Mouse (Mus musculus): ENCODE measurements around the gene Frmd6. TPM values are rescaled to one million over a fixed set of nuclear protein-coding genes. Genes with fewer than 3 reads are reported as not detected.

Frmd6 gene
- total RNA-seq (2021): 10 to 100 TPM; 21.2 to 24.6 TPM

DNA sequence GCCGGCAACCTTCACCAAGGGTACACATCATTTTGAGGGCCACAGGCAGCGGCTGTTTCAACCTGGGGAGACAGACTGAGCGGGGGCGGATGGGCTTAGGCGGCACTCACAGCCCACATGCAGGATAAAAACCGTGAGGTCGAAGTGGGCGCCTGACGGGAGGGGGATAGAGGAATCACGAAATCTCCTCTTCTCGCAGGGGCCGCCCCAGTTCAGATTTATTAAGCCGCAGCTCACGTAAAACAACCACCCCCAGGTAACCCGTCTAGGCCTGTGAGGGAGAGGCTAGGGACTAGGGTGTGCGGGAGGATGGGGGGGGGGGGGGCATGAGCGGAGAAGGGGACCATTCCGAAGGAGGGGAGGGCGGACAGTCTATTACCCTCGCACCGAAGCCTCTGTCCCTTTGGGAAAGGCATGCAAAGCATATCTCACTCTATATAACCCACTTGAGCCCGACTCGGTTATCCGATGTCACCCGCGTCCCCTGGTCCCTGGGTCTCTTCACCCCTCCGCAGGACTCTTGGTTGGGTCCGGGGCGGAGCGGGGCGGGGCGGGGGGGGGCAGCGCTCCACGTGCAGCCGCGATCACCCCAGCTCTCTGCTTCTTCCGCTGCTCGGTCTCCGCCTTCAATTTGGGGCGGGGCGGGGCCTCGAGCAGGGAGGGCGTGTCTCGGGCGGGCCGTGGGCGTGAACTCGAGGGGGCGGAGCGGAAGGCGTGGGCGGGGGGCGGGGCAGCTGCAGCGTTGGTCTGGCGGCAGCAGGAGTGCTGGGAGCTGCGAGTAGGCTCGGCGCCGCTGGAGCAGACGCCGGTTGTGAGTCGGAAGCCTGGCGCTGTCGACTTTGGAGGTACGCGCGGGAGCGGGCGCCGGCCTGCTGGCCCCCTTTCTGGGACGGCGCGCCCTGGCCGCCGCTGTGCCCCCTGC is at the start of gene Frmd6:
Frmd6 (plus strand) TSS at position 786 of the 922 bp plus-strand sequence.
- DNase-seq: peak; percentile 98
- intact Hi-C loops (cut with DNase I): loop anchor here (5.0 kb wide), 1 partner anchor 328 kb away; no protein-coding TSS in a partner anchor

DNA sequence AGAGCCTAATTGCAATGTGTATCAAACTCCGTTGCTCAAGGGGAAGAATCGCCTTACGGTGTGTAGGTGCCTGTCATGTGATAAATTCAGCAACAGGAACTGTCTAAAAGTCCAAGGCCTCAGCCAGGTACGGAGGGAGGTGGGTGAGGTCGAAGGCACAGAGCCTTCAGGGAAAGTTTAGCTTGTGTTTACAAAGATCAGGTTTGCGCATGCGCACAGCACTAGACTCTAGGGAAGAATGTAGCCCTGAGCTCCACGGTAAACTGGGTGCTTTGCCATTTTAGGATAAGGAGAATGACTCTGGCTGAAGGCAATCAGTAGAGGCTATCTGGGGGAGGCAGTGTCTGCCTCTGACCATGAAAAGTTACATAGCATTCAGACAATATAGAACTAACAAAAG is 49.7 kb upstream of the Frmd6 start:
- intact Hi-C loops (cut with DNase I): no loop called here
- DNase-seq: no peak

DNA sequence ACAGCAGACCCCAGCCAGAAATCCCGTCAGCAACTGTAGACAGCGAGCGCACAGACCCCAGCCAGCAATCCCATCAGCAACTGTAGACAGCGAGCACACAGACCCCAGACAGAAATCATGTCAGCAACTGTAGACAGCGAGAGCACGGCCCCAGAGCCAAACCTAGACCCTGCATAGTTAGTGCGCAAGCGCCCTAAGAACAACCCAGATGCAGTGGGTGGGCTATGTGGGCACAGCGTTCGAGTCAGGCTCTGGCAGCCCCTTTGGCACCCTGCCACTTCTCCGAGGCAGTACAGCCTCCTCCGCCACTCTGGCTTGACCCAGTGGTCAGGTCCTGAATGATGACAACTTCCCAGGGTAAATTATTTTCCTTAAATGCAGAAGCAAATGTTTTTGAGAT is 48.6 kb upstream of the Frmd6 start:
- peak; percentile 80 for DNase-seq
- intact Hi-C loops (cut with DNase I): no loop called here

DNA sequence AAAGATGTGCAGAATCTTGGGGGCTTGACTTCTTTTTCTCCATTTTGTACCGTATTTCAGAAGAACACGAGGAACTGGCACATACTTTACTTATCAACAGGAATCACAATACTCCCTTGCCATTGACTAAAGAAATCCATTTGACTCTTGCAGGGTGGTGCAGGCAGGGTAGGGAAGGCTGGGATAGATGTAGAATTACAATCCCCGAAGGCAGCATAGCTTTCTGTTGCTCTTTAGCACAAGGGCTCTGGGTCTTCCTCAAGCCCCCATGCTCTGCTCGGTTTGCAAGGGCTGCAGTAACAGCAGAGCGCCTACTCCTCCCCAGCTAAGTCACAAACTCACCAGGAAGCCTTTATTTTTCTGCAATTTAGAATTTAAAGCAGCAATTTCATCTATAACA is 47.8 kb upstream of the Frmd6 start:
- no peak for DNase-seq
- intact Hi-C loops (cut with DNase I): no loop called here

DNA sequence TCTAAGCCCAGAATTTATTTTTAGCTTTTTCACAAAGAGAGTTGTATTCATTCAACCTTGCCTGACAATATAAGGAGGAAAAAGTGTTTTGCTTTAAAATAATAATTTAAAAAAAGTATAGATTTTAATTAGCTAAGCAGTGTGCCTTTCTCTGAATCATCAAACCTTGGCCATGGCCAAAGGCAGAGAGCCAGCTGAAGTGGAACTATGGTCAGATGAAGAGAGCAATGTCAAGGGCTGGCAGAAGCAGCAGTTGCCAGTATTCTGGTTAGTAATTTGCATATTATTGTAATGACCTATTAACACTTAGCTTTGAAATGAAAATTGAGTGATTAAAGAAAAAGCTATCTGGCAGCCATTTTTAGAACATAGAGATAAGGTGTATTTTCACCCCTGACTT is 47.4 kb upstream of the Frmd6 start:
- intact Hi-C loops (cut with DNase I): no loop called here
- peak; percentile 27 for DNase-seq

DNA sequence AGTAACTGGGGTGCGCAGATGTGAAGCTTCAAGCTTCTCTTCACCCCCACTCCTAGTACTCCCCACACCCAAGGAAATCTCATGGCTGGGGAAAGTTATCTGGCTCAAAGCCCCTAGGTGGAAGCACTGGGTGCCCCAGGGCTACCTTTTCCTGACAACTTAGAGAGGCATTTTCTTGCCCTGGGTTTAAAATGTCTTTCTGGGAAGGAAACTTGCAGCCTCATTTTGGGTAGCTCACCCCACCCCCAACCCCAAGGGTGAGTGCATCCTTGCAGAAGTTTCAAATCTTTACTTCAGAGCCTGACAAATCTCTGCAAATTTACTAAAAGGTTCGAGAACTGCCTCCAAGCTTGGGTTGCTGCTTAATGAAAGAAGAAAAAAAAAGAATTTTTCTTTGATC is 47.0 kb upstream of the Frmd6 start:
- no peak for DNase-seq
- intact Hi-C loops (cut with DNase I): no loop called here

DNA sequence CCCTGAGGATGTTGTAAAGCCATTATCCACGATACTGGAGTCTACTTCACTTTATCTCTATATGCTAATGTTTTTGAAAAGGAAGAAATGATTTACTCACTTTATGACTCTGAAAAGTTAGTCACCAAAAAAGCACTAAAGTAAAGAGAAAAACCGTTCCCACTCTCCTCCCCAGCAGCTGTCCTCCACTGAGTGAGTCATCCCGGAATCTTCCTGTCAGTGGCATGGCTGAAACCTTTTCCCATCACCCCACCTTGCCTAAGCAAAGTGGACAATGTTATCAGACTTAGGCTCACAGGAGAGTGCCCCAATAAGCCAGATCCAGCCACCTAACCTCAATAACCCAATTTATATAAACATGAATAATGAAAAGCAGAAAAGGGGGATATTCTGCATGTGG is 46.6 kb upstream of the Frmd6 start:
- DNase-seq: no peak

DNA sequence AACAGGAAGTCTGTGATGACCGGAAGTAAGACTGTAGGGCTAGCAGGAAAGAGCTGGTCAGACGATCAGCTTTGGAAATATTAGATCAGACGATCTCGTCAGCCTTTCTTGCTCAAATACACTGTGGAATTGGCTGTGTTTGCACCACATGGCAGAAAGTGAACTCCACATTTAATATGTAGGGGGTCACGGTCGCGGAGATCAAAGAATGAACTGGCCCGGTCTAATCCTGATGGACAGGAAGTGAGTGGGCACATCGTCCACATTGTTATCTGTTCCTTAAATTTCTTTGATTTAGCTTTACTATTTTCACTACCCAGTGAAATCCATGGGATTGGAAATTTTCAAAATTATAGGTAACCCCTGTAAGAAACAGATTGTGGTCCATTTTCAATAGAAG is 42.3 kb upstream of the Frmd6 start:
- no peak for DNase-seq
- intact Hi-C loops (cut with DNase I): no loop called here

More for the DNA sequence above, 46.6 kb upstream of the Frmd6 start:
- intact Hi-C loops (cut with DNase I): no loop called here

DNA sequence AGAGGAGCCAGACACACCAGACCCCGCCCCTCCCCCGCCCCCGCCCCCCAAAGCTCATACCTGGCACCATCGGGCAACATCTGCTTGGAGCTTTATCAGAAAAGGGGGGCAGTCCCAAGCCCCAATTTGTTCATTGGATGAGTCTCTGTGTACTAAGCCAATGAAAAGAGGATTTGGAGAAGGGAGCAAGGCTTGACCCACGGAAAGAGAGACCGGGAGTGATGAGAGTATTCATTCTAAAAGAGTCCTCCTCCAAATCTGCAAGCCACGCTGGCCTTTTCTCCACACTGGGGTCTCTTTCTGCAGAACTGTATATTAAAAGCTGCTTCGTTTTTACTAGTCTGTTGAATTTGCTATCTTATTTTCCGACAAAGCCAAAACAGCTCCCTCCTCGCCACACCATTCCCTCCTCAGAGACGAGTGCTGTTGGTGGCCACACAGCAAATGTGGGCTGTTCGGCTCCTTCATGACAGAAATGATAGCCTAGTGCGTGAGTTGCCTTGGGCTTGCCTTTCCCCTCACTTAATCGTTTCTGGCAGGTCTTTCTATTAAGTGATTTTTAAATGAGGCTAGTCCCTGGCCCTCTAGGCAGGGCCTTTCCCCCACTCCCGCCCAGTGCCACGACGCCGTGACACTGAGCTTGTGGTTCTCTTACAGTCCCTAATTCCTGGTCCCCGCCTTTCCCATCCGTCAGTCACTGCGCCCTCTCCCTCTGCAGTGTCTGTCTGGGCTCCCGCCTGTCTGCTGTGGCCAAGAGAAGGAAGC is 41.7 kb upstream of the Frmd6 start:
- no peak for DNase-seq
- intact Hi-C loops (cut with DNase I): no loop called here

DNA sequence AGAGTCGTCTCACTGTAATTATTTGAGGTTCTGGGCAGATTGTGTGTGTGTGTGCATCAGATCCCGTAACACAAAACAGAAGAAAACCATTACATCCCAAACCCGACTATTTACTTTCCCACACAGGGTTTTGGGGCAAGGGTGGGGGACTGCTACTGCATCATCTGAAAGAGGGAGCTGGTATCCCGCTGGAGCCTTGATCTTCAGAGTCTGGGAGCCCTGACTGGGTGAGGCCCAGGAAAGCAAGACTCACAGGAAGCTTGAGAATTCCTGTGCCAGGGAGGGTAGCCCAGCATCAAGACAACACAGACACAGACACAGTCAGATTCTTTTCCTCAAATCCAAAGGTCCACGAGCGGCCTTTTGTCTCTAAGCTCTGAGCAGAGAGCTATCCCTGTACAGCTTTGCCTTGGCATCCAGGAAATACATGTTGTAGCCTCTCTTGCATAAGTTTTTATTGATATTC is 41.0 kb upstream of the Frmd6 start:
- no peak for DNase-seq
- intact Hi-C loops (cut with DNase I): no loop called here

DNA sequence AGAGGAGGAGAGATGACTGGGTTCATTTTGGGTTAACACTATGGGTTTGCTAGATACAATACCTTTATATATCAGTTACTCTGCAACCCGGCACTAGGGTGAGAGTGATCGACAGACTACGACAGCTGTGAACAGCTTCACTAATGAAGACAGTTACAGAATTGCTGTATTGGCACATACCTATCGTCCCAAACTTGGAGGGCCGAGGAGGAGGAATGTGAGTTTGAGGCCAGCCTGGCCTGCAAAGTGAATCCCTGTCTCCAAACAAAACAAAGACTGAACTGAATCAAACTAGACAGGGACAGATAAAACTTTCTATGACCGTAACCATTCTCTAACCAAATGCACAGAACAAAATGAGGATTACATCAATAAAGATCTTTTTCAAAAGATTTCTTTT is 36.0 kb upstream of the Frmd6 start:
- intact Hi-C loops (cut with DNase I): no loop called here
- no peak for DNase-seq

DNA sequence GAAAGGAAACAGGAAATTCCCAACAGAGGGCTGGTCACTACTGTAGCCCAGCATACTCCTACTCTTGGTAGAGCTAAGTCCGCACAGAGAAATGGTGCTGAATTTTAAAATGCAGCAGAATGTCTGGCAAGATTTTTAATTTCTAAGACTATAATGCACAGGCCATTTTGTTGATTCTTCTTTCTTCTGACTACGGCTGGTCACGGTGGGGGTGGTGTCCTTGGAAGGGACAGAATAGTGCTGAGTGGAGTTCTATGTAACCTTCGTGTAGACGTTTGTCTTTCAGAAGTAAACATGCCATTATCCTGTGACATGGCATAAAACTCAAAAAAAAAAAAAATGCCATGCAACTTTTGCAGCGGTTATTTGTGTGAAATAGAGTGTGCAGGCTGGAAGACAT is 32.0 kb upstream of the Frmd6 start:
- no peak for DNase-seq
- intact Hi-C loops (cut with DNase I): no loop called here

DNA sequence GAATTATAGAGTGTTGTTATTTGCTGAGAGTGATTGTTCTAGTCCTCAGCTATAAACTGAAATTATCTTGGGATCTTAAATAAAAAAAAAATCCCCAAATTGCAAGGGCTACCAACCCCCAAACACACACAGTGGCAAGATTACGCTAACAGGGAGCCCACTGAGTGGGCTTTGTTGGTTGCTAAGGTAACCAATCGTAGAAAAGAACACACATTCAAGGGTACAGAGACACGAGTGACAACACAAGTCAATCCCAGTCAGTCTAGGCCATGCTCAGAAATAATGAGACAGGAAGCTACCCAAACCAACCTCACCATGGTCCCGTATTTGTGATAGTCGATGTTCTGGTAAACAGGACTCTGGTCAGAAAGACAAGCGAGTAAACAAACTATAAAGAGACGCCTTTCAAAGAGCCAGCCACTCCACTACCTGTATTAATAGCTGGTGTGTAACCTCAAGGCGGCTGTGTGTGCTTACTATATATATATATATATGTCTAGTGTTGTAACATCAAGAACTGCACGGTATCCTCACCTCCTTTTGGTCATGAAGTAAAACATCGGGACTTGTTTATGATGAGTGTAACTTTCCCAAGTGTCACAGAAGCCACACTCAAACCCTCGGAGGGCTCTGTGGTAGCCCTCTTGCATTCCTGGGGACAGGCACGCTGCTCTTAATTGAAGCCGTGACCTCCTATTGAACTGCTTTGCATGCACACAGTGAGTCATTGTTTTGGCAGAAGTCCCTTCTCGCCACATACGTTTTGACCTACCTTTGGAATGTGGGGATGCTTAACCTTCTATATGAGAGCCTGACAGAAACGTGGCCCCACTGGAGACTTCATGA is 30.5 kb upstream of the Frmd6 start:
- DNase-seq: no peak
- intact Hi-C loops (cut with DNase I): no loop called here

DNA sequence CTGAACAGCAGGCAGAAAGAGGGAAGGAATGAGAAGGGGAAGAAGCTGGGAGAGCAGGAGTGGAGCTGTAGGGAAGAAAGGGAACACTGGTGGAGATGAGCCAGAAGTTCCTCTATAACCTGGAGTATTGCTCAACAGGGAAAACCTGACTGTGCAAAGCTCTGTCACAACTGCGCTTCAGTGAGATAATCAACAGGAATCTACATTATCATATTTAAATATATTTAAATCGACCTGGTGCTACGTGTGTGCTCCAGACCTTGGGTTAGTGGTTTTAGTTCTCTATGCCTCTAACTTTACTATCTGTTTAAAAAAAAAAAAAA is 30.0 kb upstream of the Frmd6 start:
- intact Hi-C loops (cut with DNase I): no loop called here
- DNase-seq: no peak

DNA sequence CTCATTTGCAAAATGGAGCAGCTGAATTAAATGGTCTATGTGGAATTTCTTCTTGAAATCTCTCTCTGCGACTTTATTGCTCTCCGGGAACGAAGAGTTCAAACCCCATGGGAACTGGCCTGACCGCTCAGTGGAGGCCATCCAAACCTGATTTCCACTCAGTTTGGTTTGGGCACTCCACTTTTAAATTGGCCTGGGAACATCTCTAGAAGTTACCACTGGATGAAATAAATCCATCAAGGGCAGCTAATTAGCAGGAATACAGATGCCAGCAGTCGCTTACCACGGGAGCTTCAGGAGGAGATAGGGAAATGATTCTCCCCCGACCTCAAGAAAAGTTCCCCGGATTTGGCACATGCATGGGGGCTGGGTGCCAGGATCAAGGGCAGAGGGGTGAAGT is 26.8 kb upstream of the Frmd6 start:
- intact Hi-C loops (cut with DNase I): no loop called here
- DNase-seq: no peak

DNA sequence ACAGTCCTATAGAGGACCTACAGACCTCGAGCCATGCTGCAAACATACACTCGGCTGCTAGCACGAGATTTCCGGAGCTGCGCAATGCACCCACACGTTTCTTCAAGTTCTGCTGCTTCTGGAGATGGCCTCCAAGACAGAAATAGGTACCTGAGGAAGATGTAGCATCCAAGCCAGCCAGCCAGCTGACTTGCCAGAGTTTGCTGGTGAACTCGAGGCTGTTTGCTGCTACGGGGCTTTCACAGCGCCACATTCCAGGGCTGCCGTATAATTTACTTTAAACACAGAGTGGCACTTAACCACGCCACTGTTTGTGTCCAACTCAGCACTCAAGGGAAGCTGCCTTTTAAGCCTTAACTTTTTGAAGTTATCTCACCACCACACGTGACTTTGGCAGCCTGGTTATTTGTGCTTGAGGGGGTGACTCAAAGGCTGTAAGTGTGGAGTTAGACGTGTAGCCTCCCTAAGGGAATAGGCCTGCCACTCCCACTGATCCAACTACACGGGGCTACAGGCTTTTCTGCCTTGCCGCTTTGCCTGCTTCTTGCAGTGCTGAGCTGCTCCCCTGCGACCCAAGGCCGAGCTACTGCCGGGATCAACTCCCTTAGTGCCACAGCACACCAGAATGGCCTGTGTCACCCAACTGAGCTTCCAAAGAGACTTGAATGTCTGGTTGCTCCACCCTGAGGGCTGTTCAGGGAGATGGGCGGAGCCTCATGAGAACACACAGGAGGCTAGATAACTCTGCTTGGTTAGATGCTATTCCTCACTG is 25.9 kb upstream of the Frmd6 start:
- DNase-seq: no peak
- intact Hi-C loops (cut with DNase I): no loop called here

DNA sequence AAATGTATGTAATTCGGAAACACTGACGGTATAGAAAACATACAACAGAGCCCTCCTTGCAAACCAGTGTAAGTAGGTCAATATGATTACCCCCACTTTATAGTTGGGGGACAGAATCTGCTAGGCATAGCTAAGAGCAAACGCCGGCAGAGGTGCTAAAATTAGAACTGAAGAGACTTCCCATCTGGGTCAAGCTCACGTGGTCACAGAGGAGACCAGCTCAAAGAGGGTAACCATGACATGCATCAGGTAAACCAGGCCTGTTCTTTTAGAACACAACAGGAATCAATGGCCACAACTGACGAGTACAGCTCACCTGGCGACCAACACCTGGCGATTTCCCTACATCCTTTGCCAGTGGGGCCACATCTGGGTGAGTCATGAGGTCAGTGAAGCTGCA is 25.2 kb upstream of the Frmd6 start:
- DNase-seq: no peak
- intact Hi-C loops (cut with DNase I): no loop called here

DNA sequence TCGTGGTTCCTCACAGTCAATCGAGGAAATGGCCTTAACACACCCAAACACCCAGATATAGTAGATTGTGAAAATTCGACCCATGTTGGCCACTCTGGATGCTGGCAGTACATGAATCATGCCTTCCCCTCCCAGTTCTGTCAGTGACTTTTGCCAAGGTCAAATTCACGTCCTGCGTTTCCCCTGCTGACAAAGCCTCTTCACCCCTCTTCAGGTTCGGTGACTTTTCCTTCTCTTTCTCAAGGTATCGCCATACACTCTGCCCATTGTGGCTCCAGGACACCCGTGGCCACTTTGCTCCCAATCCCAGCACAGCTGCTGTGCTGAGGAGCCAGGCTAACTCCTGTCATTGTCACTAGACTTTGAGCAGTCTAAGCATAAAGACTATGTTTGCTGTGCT is 24.0 kb upstream of the Frmd6 start:
- no peak for DNase-seq
- intact Hi-C loops (cut with DNase I): no loop called here

DNA sequence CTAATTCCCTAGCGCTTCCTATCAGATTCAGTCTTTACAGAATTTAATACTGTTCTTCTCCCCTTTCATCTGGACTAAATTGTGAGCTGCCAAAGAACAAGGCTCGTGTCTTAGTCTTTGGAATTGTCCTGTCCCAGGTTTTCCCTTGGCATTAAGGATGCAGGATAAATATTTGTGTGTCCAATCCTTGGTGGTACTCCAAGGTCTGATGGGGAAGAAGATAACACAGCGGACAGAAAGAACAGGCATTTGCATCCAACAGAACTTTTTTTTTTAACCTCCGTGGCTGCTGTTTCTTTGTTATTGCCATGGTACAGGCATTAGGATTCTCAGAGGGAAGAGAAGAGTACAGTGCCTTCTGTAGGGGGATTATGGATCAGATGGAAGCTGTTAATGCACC is 21.8 kb upstream of the Frmd6 start:
- intact Hi-C loops (cut with DNase I): no loop called here

DNA sequence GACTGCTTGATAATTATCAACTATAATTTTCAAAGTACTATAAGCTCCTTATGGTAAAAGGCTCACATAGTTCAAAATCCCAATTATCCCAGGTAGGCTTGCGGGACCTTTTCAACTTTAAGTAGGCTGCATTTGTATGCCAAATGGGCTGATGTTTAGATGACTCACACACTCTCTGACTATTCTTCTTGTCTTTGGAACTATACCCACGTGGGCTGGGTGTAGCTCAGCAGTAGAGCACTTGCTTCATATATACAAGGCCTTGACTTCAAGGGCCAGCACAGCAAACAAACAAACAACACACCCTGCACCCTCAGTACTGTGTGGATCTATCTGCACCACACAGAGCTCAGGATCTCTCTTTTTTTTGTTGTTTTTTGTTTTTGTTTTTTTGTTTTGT is 20.3 kb upstream of the Frmd6 start:
- intact Hi-C loops (cut with DNase I): no loop called here
- DNase-seq: no peak

More for the DNA sequence above, 21.8 kb upstream of the Frmd6 start:
- DNase-seq: no peak

Data from left cerebral cortex, postnatal 4 days (tissue).